Mouse (Mus musculus): ENCODE measurements around the gene Mmgt2. TPM values are rescaled to one million over a fixed set of nuclear protein-coding genes. Genes with fewer than 3 reads are reported as not detected.

The Mmgt2 gene
- polyA plus RNA-seq, 1 experiment: 29.1 TPM

- TF ChIP-seq FOSL1 (IDR thresholded peaks at IDR 0.05; ENCODE audit: insufficient read depth, low read length, poor library complexity, severe bottlenecking): no peak
- no peak for TF ChIP-seq CTCF (IDR thresholded peaks at IDR 0.05; ENCODE audit: control insufficient read depth, insufficient read depth, insufficient read length)
- TF ChIP-seq MYOG (IDR thresholded peaks at IDR 0.05; ENCODE audit: control insufficient read depth, extremely low read depth, insufficient read length): no peak
- TF ChIP-seq MYOD1 (IDR thresholded peaks at IDR 0.05; ENCODE audit: control insufficient read depth, insufficient read length, low read depth): no peak
- TF ChIP-seq USF1 (IDR thresholded peaks at IDR 0.05; ENCODE audit: low read depth): no peak
- no peak for TF ChIP-seq CEBPB (IDR thresholded peaks at IDR 0.05; ENCODE audit: low read depth)
- no peak for TF ChIP-seq MAX (IDR thresholded peaks at IDR 0.05)
- no peaks in the 10 kb centered on the region for H3K27me3 ChIP-seq (ENCODE audit: control insufficient read depth, insufficient read depth, insufficient read length)
- H3K79me3 ChIP-seq (ENCODE audit: low read depth): peaks cover 25% of the 10 kb centered on the region
- peaks cover 36% of the 10 kb centered on the region for H3K79me2 ChIP-seq (ENCODE audit: control insufficient read depth, insufficient read depth)
- H3K4me3 ChIP-seq (ENCODE audit: insufficient read depth, poor library complexity, severe bottlenecking): peak overlapping the region; percentile 100
- H3K36me3 ChIP-seq (ENCODE audit: control insufficient read depth, insufficient read depth): peaks cover 62% of the 10 kb centered on the region
- peak overlapping the region; percentile 77 for H3ac ChIP-seq (ENCODE audit: control insufficient read depth, insufficient read length, low read depth)
Observed at GRCm38 (mm10) chr11:62604123-62604706, 44.2 kb upstream of the Mmgt2 start.

- H3K36me3 ChIP-seq (ENCODE audit: control insufficient read depth, insufficient read depth): peaks cover 62% of the 10 kb centered on the region
- H3K79me2 ChIP-seq (ENCODE audit: control insufficient read depth, insufficient read depth): peaks cover 36% of the 10 kb centered on the region
- TF ChIP-seq MYOG (IDR thresholded peaks at IDR 0.05; ENCODE audit: control insufficient read depth, extremely low read depth, insufficient read length) (no peak), CTCF (IDR thresholded peaks at IDR 0.05; ENCODE audit: control insufficient read depth, insufficient read depth, insufficient read length) (no peak), MAX (IDR thresholded peaks at IDR 0.05) (no peak), USF1 (IDR thresholded peaks at IDR 0.05; ENCODE audit: low read depth) (no peak), CEBPB (IDR thresholded peaks at IDR 0.05; ENCODE audit: low read depth) (no peak), FOSL1 (IDR thresholded peaks at IDR 0.05; ENCODE audit: insufficient read depth, low read length, poor library complexity, severe bottlenecking) (no peak), MYOD1 (IDR thresholded peaks at IDR 0.05; ENCODE audit: control insufficient read depth, insufficient read length, low read depth) (no peak)
- peak overlapping the region; percentile 77 for H3ac ChIP-seq (ENCODE audit: control insufficient read depth, insufficient read length, low read depth)
- no peaks in the 10 kb centered on the region for H3K27me3 ChIP-seq (ENCODE audit: control insufficient read depth, insufficient read depth, insufficient read length)
- H3K4me3 ChIP-seq (ENCODE audit: insufficient read depth, poor library complexity, severe bottlenecking): peak overlapping the region; percentile 100
- H3K79me3 ChIP-seq (ENCODE audit: low read depth): peaks cover 25% of the 10 kb centered on the region
Observed at GRCm38 (mm10) chr11:62604886-62605618, 43.4 kb upstream of the Mmgt2 start.

GRCm38 (mm10) chr11:62605619-62606298 lies 42.7 kb upstream of the Mmgt2 start:
- H3K79me3 ChIP-seq (ENCODE audit: low read depth): peaks cover 25% of the 10 kb centered on the region
- peaks cover 62% of the 10 kb centered on the region for H3K36me3 ChIP-seq (ENCODE audit: control insufficient read depth, insufficient read depth)
- no peak overlapping the region for H3ac ChIP-seq (ENCODE audit: control insufficient read depth, insufficient read length, low read depth)
- no peaks in the 10 kb centered on the region for H3K27me3 ChIP-seq (ENCODE audit: control insufficient read depth, insufficient read depth, insufficient read length)
- H3K79me2 ChIP-seq (ENCODE audit: control insufficient read depth, insufficient read depth): peaks cover 36% of the 10 kb centered on the region
- peak; percentile 23 for TF ChIP-seq MAX (IDR thresholded peaks at IDR 0.05)
- TF ChIP-seq FOSL1 (IDR thresholded peaks at IDR 0.05; ENCODE audit: insufficient read depth, low read length, poor library complexity, severe bottlenecking): no peak
- TF ChIP-seq USF1 (IDR thresholded peaks at IDR 0.05; ENCODE audit: low read depth): no peak
- TF ChIP-seq MYOD1 (IDR thresholded peaks at IDR 0.05; ENCODE audit: control insufficient read depth, insufficient read length, low read depth): peak; percentile 0
- no peak overlapping the region for H3K4me3 ChIP-seq (ENCODE audit: insufficient read depth, poor library complexity, severe bottlenecking)

GRCm38 (mm10) chr11:62606299-62607169 lies 41.9 kb upstream of the Mmgt2 start:
- no peak overlapping the region for H3ac ChIP-seq (ENCODE audit: control insufficient read depth, insufficient read length, low read depth)
- H3K27me3 ChIP-seq (ENCODE audit: control insufficient read depth, insufficient read depth, insufficient read length): no peaks in the 10 kb centered on the region
- peaks cover 36% of the 10 kb centered on the region for H3K79me2 ChIP-seq (ENCODE audit: control insufficient read depth, insufficient read depth)
- H3K79me3 ChIP-seq (ENCODE audit: low read depth): peaks cover 25% of the 10 kb centered on the region
- no peak for TF ChIP-seq CEBPB (IDR thresholded peaks at IDR 0.05; ENCODE audit: low read depth)
- H3K4me3 ChIP-seq (ENCODE audit: insufficient read depth, poor library complexity, severe bottlenecking): no peak overlapping the region
- peaks cover 62% of the 10 kb centered on the region for H3K36me3 ChIP-seq (ENCODE audit: control insufficient read depth, insufficient read depth)

GRCm38 (mm10) chr11:62607170-62607951 lies 41.1 kb upstream of the Mmgt2 start:
- H3K79me3 ChIP-seq (ENCODE audit: low read depth): peaks cover 25% of the 10 kb centered on the region
- no peak for TF ChIP-seq CTCF (IDR thresholded peaks at IDR 0.05; ENCODE audit: control insufficient read depth, insufficient read depth, insufficient read length)
- no peak for TF ChIP-seq MAX (IDR thresholded peaks at IDR 0.05)
- no peak for TF ChIP-seq CEBPB (IDR thresholded peaks at IDR 0.05; ENCODE audit: low read depth)
- no peak for TF ChIP-seq MYOD1 (IDR thresholded peaks at IDR 0.05; ENCODE audit: control insufficient read depth, insufficient read length, low read depth)
- TF ChIP-seq FOSL1 (IDR thresholded peaks at IDR 0.05; ENCODE audit: insufficient read depth, low read length, poor library complexity, severe bottlenecking): no peak
- TF ChIP-seq MYOG (IDR thresholded peaks at IDR 0.05; ENCODE audit: control insufficient read depth, extremely low read depth, insufficient read length): no peak
- no peak for TF ChIP-seq USF1 (IDR thresholded peaks at IDR 0.05; ENCODE audit: low read depth)
- peaks cover 62% of the 10 kb centered on the region for H3K36me3 ChIP-seq (ENCODE audit: control insufficient read depth, insufficient read depth)
- no peak overlapping the region for H3ac ChIP-seq (ENCODE audit: control insufficient read depth, insufficient read length, low read depth)
- no peak overlapping the region for H3K4me3 ChIP-seq (ENCODE audit: insufficient read depth, poor library complexity, severe bottlenecking)
- H3K27me3 ChIP-seq (ENCODE audit: control insufficient read depth, insufficient read depth, insufficient read length): no peaks in the 10 kb centered on the region
- peaks cover 36% of the 10 kb centered on the region for H3K79me2 ChIP-seq (ENCODE audit: control insufficient read depth, insufficient read depth)

Measured in C2C12 (cell line).